Mouse (Mus musculus) heart, embryonic 12.5 days (tissue): ENCODE measurements around the gene Rc3h2. TPM values are rescaled to one million over a fixed set of nuclear protein-coding genes. Genes with fewer than 3 reads are reported as not detected.

Experiments used
- ATAC-seq: fragments of 200-750 bp; cut with Nextera tagmentation; 2 replicates; pipeline ENCODE4 v1.8.0; 2017; ENCODE audit warnings: moderate TSS enrichment, moderate library complexity; ENCODE audit not compliant: insufficient number of reproducible peaks, low FRiP score
- H3K27ac ChIP-seq: fragments of 300-500 bp; sonication (generic); 2 replicates; pipeline ENCODE4 v1.5.1; 2016; ENCODE audit warnings: mild to moderate bottlenecking, moderate library complexity; ENCODE audit not compliant: poor library complexity, severe bottlenecking
- H3K27me3 ChIP-seq: fragments of 300-500 bp; sonication (generic); replicated peaks from 2 replicates; pipeline ENCODE4 v1.6.1; 2016; ENCODE audit warnings: mild to moderate bottlenecking, moderate library complexity
- H3K36me3 ChIP-seq: fragments of 300-500 bp; sonication (generic); 2 replicates; pipeline ENCODE4 v1.6.1; 2016; ENCODE audit warnings: mild to moderate bottlenecking, moderate library complexity
- H3K4me1 ChIP-seq: fragments of 300-500 bp; sonication (generic); replicated peaks from 2 replicates; pipeline ENCODE4 v1.6.1; 2016; ENCODE audit warnings: mild to moderate bottlenecking
- H3K4me2 ChIP-seq: fragments of 300-500 bp; sonication (generic); 2 replicates; pipeline ENCODE4 v1.6.1; 2016; ENCODE audit warnings: mild to moderate bottlenecking, moderate library complexity
- H3K4me3 ChIP-seq: fragments of 300-500 bp; sonication (generic); 2 replicates; pipeline ENCODE4 v1.5.1; 2016; ENCODE audit warnings: mild to moderate bottlenecking
- H3K9ac ChIP-seq: fragments of 300-500 bp; sonication (generic); 2 replicates; pipeline ENCODE4 v1.6.1; 2016; ENCODE audit warnings: mild to moderate bottlenecking, moderate library complexity
- H3K9me3 ChIP-seq: fragments of 300-500 bp; sonication (generic); replicated peaks from 2 replicates; pipeline ENCODE4 v1.6.1; 2016; ENCODE audit warnings: mild to moderate bottlenecking, moderate library complexity
- WGBS: fragments of 180-500 bp; shearing (Covaris S2); methylation state at CpG from one replicate; pipeline ENCODE4 v1.1.7; 2016; 5-methylcytosine and 5-hydroxymethylcytosine counted together
- polyA plus RNA-seq: library from polyadenylated mRNA; unstranded; fragments of >200 nt; fragmentation: Nextera tagmentation; extraction: Ambion mirVana; gene quantifications from 2 replicates; pipeline ENCODE4 v1.2.1, GENCODE M21; 2016

Rc3h2 gene
- polyA plus RNA-seq, 1 experiment from 2014 or later = 14.6 TPM

DNA sequence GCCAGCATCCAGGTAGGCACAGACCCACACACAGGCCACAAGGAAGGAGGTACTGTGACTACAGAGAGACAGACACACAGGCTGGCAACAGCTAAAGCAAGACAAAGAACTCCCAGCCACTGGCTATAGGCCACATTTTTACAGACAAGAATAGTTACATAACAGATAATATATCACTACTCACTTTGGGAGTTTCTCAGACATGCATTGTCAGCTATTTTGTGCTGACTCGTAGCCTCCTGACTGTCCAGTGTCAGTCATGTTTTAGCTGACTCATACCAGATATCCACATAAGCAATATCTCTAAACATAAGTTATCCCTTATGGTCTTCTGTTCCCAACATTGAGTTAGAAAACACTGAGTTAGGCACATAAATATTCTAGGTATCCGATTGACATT is 89.4 kb downstream of the Rc3h2 start:
- ATAC-seq = no peak
- Histone ChIP-seq H3K4me2 (no peak overlapping the region), H3K4me1 (no peaks in the 10 kb centered on the region), H3K36me3 (no peaks in the 10 kb centered on the region), H3K9ac (no peak overlapping the region), H3K27me3 (no peaks in the 10 kb centered on the region), H3K4me3 (no peak overlapping the region), H3K27ac (no peak overlapping the region), H3K9me3 (no peaks in the 10 kb centered on the region; the same call in 1 of the 2 replicates)
- WGBS = 70% methylated on average over 2 of the region's 2 CpGs

DNA sequence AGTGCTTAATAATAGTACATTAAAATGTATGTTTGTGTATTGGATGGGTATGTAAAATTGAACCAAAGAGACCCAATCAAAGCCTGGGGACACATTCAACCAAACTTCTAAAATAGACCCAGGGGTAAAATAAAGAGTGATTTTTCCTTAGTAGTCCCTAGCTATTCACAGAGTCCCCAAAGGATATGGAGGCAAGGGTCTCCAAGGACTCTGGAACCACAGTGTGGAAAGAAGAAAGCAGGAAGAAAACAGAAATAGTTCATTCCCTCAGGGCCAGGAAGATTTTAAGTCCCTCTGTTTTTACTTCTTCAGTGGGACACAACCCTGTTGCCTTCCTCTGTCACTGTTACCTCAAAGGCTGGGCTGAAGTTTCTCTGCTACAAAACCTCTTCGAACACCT is 96.5 kb downstream of the Rc3h2 start, which contains the start of gene Olfr368:
TSS of gene Olfr368 (plus strand) at position 301 of the 400 bp plus-strand sequence.
- Histone ChIP-seq H3K27ac (no peak within 1 kb of the TSS), H3K9ac (no peak within 1 kb of the TSS), H3K4me3 (no peak within 1 kb of the TSS), H3K9me3 (no peaks in the 10 kb centered on the region), H3K4me2 (no peak within 1 kb of the TSS), H3K27me3 (no peaks in the 10 kb centered on the region), H3K36me3 (no peaks in the 10 kb centered on the region), H3K4me1 (no peaks in the 10 kb centered on the region)
- no peak for ATAC-seq
- 76% methylated on average over 1 of the region's 1 CpGs for WGBS

Other genes with a start within 250 kb of the Rc3h2 start
- not detected in 2 replicates for gene Olfr365, start 234.7 kb downstream of the Rc3h2 start, polyA plus RNA-seq
- not detected in 2 replicates for gene Olfr366, start 211.3 kb downstream of the Rc3h2 start, polyA plus RNA-seq
- not detected in 2 replicates for gene Olfr368, start 96.4 kb downstream of the Rc3h2 start, polyA plus RNA-seq
- gene Pdcl, start 63.6 kb downstream of the Rc3h2 start, polyA plus RNA-seq = 38.4 and 40.6 TPM in 2 replicates
- gene Zbtb26, start 20.2 kb upstream of the Rc3h2 start, polyA plus RNA-seq = 7.2 and 7.4 TPM in 2 replicates
- gene Zbtb6, start 20.3 kb upstream of the Rc3h2 start, polyA plus RNA-seq = 4.7 and 5.4 TPM in 2 replicates
- gene Rabgap1, start 20.4 kb upstream of the Rc3h2 start, polyA plus RNA-seq = 37.2 and 39.2 TPM in 2 replicates
- gene Gpr21, start 93.4 kb upstream of the Rc3h2 start, polyA plus RNA-seq = 0.86 and 1.2 TPM in 2 replicates